Mouse (Mus musculus) limb, embryonic 11.5 days (tissue): ENCODE measurements around the gene Snw1. TPM values are rescaled to one million over a fixed set of nuclear protein-coding genes. Genes with fewer than 3 reads are reported as not detected.

Experiments used
- ATAC-seq: fragments of 200-750 bp; cut with Nextera tagmentation; 2 replicates; pipeline ENCODE4 v1.8.0; 2017; ENCODE audit warnings: low read depth; ENCODE audit not compliant: insufficient number of reproducible peaks, low FRiP score, low TSS enrichment
- DNase-seq: peaks from one replicate; pipeline ENCODE4 v3.0.0-alpha.2; 2015; ENCODE audit warnings: low spot score
- H3K27ac ChIP-seq: fragments of 300-500 bp; sonication (generic); replicated peaks from 2 replicates; pipeline ENCODE4 v1.5.1; 2014; ENCODE audit warnings: low read depth, mild to moderate bottlenecking, low read length
- H3K27me3 ChIP-seq: fragments of 300-500 bp; sonication (generic); 2 replicates; pipeline ENCODE4 v1.6.1; 2014; ENCODE audit warnings: mild to moderate bottlenecking, low read length, mixed read lengths; ENCODE audit not compliant: control insufficient read depth, insufficient read depth
- H3K36me3 ChIP-seq: fragments of 300-500 bp; sonication (generic); 2 replicates; pipeline ENCODE4 v1.6.1; 2014; ENCODE audit warnings: mild to moderate bottlenecking, low read length, moderate library complexity, mixed read lengths; ENCODE audit not compliant: control insufficient read depth, insufficient read depth
- H3K4me1 ChIP-seq: fragments of 300-500 bp; sonication (generic); 2 replicates; pipeline ENCODE4 v1.6.1; 2014; ENCODE audit warnings: low read length, mixed read lengths; ENCODE audit not compliant: control insufficient read depth, insufficient read depth
- H3K4me2 ChIP-seq: fragments of 300-500 bp; sonication (generic); 2 replicates; pipeline ENCODE4 v1.6.1; 2014; ENCODE audit warnings: low read depth, mild to moderate bottlenecking, moderate library complexity; ENCODE audit not compliant: severe bottlenecking
- H3K4me3 ChIP-seq: fragments of 300-500 bp; sonication (generic); 2 replicates; pipeline ENCODE4 v1.5.1; 2014; ENCODE audit warnings: low read depth, low read length
- H3K9ac ChIP-seq: fragments of 300-500 bp; sonication (generic); 2 replicates; pipeline ENCODE4 v1.6.1; 2014; ENCODE audit warnings: mild to moderate bottlenecking, low read length
- H3K9me3 ChIP-seq: fragments of 300-500 bp; sonication (generic); 2 replicates; pipeline ENCODE4 v1.6.1; 2016; ENCODE audit warnings: low read length; ENCODE audit not compliant: control insufficient read depth
- WGBS: fragments of 180-500 bp; shearing (Covaris S2); extraction: QIAGEN DNeasy Blood & Tissue Kit; methylation state at CpG from one replicate; pipeline ENCODE4 v1.1.7; 2014; 5-methylcytosine and 5-hydroxymethylcytosine counted together
- polyA plus RNA-seq: library from polyadenylated mRNA; unstranded; fragments of >200 nt; fragmentation: Nextera tagmentation; extraction: Ambion mirVana; gene quantifications from 2 replicates; pipeline ENCODE4 v1.2.1, GENCODE M21; 2014

Snw1 gene
- polyA plus RNA-seq, 1 experiment from 2014 or later, result 169 TPM

- no peaks in the 10 kb centered on the region for H3K9me3 ChIP-seq
- H3K36me3 ChIP-seq, result no peaks in the 10 kb centered on the region
- no peak overlapping the region for H3K27ac ChIP-seq
- ATAC-seq, result no peak
- peak; percentile 80 for DNase-seq
- 37% methylated on average over 7 of the region's 7 CpGs for whole genome bisulfite sequencing
- H3K27me3 ChIP-seq, result no peaks in the 10 kb centered on the region
- H3K4me1 ChIP-seq, result no peaks in the 10 kb centered on the region
- no peak overlapping the region for H3K9ac ChIP-seq
- H3K4me2 ChIP-seq, result no peak overlapping the region
- no peak overlapping the region for H3K4me3 ChIP-seq
Observed at GRCm38 (mm10) chr12:87416690-87417089, 55.4 kb downstream of the Snw1 start.

- no peak overlapping the region for H3K9ac ChIP-seq
- no peak for ATAC-seq
- no peak overlapping the region for H3K27ac ChIP-seq
- H3K4me2 ChIP-seq, result no peak overlapping the region
- no peaks in the 10 kb centered on the region for H3K9me3 ChIP-seq
- no peaks in the 10 kb centered on the region for H3K36me3 ChIP-seq
- WGBS, result 76% methylated on average over 4 of the region's 4 CpGs
- H3K27me3 ChIP-seq, result no peaks in the 10 kb centered on the region
- DNase-seq, result no peak
- H3K4me1 ChIP-seq, result no peaks in the 10 kb centered on the region
- H3K4me3 ChIP-seq, result no peak overlapping the region
Observed at GRCm38 (mm10) chr12:87415358-87415757, 56.7 kb downstream of the Snw1 start.

- 27% methylated on average over 4 of the region's 4 CpGs for WGBS
- Histone ChIP-seq H3K27me3 (no peaks in the 10 kb centered on the region), H3K9me3 (no peaks in the 10 kb centered on the region), H3K4me3 (no peak overlapping the region), H3K9ac (no peak overlapping the region), H3K4me2 (no peak overlapping the region), H3K4me1 (no peaks in the 10 kb centered on the region), H3K36me3 (no peaks in the 10 kb centered on the region), H3K27ac (no peak overlapping the region)
- ATAC-seq (no peak), DNase-seq (peak; percentile 83)
Observed at GRCm38 (mm10) chr12:87413179-87413790, 58.8 kb downstream of the Snw1 start.

GRCm38 (mm10) chr12:87410999-87411398 lies 61.1 kb downstream of the Snw1 start:
- H3K9me3 ChIP-seq, result no peaks in the 10 kb centered on the region
- no peak overlapping the region for H3K4me3 ChIP-seq
- H3K36me3 ChIP-seq, result no peaks in the 10 kb centered on the region
- ATAC-seq (no peak), DNase-seq (no peak)
- no peak overlapping the region for H3K27ac ChIP-seq
- H3K4me2 ChIP-seq, result no peak overlapping the region
- H3K27me3 ChIP-seq, result no peaks in the 10 kb centered on the region
- H3K9ac ChIP-seq, result no peak overlapping the region
- WGBS, result 53% methylated on average over 7 of the region's 7 CpGs
- H3K4me1 ChIP-seq, result no peaks in the 10 kb centered on the region

- 82% methylated on average over 4 of the region's 4 CpGs for WGBS
- no peaks in the 10 kb centered on the region for H3K9me3 ChIP-seq
- DNase-seq, result no peak
- no peak overlapping the region for H3K4me2 ChIP-seq
- H3K9ac ChIP-seq, result no peak overlapping the region
- no peaks in the 10 kb centered on the region for H3K27me3 ChIP-seq
- ATAC-seq, result no peak
- no peak overlapping the region for H3K4me3 ChIP-seq
- no peak overlapping the region for H3K27ac ChIP-seq
- no peaks in the 10 kb centered on the region for H3K36me3 ChIP-seq
- H3K4me1 ChIP-seq, result no peaks in the 10 kb centered on the region
Observed at GRCm38 (mm10) chr12:87409123-87409522, 63.0 kb downstream of the Snw1 start.

GRCm38 (mm10) chr12:87407869-87408605 lies 64.0 kb downstream of the Snw1 start:
- DNase-seq (peak; percentile 26), ATAC-seq (no peak)
- no peak overlapping the region for H3K9ac ChIP-seq
- no peaks in the 10 kb centered on the region for H3K36me3 ChIP-seq
- H3K4me2 ChIP-seq, result no peak overlapping the region
- no peaks in the 10 kb centered on the region for H3K4me1 ChIP-seq
- 0 out of 2 replicates have a peak overlapping the region, but pooled peaks have one; percentile 14 for H3K27ac ChIP-seq
- 50% methylated on average over 21 of the region's 21 CpGs for WGBS
- no peak overlapping the region for H3K4me3 ChIP-seq
- no peaks in the 10 kb centered on the region for H3K9me3 ChIP-seq
- no peaks in the 10 kb centered on the region for H3K27me3 ChIP-seq

- Histone ChIP-seq H3K36me3 (no peaks in the 10 kb centered on the region), H3K27me3 (no peaks in the 10 kb centered on the region), H3K4me1 (no peaks in the 10 kb centered on the region), H3K4me2 (no peak overlapping the region), H3K4me3 (no peak overlapping the region), H3K27ac (no peak overlapping the region), H3K9me3 (no peaks in the 10 kb centered on the region), H3K9ac (no peak overlapping the region)
- 65% methylated on average over 3 of the region's 3 CpGs for WGBS
- DNase-seq, result no peak
- no peak for ATAC-seq
Observed at GRCm38 (mm10) chr12:87405721-87406120, 66.4 kb downstream of the Snw1 start.

- H3K36me3 ChIP-seq, result no peaks in the 10 kb centered on the region
- DNase-seq, result no peak
- H3K27me3 ChIP-seq, result no peaks in the 10 kb centered on the region
- H3K4me2 ChIP-seq, result no peak overlapping the region
- H3K9me3 ChIP-seq, result no peaks in the 10 kb centered on the region
- no peak for ATAC-seq
- WGBS, result 86% methylated on average over 4 of the region's 4 CpGs
- no peak overlapping the region for H3K9ac ChIP-seq
- H3K4me3 ChIP-seq, result no peak overlapping the region
- H3K4me1 ChIP-seq, result no peaks in the 10 kb centered on the region
- no peak overlapping the region for H3K27ac ChIP-seq
Observed at GRCm38 (mm10) chr12:87405165-87405564, 66.9 kb downstream of the Snw1 start.
